Mouse (Mus musculus) hindbrain, embryonic 15.5 days (tissue): ENCODE measurements around the gene Hoxc6. TPM values are rescaled to one million over a fixed set of nuclear protein-coding genes. Genes with fewer than 3 reads are reported as not detected.

Source experiments
- ATAC-seq: fragments of 200-750 bp; cut with Nextera tagmentation; 2 replicates; pipeline ENCODE4 v1.8.0; 2017; ENCODE audit warnings: low read depth, moderate number of reproducible peaks, moderate TSS enrichment; ENCODE audit not compliant: low FRiP score
- H3K27ac ChIP-seq: fragments of 300-500 bp; sonication (generic); replicated peaks from 2 replicates; pipeline ENCODE4 v1.5.1; 2015; ENCODE audit warnings: mild to moderate bottlenecking, inconsistent platforms
- H3K27me3 ChIP-seq: fragments of 300-500 bp; sonication (generic); 2 replicates; pipeline ENCODE4 v1.6.1; 2015; ENCODE audit warnings: control low read depth, inconsistent platforms
- H3K36me3 ChIP-seq: fragments of 300-500 bp; sonication (generic); 2 replicates; pipeline ENCODE4 v1.6.1; 2015; ENCODE audit warnings: control low read depth, inconsistent platforms
- H3K4me1 ChIP-seq: fragments of 300-500 bp; sonication (generic); replicated peaks from 2 replicates; pipeline ENCODE4 v1.6.1; 2015; ENCODE audit warnings: control low read depth, inconsistent platforms
- H3K4me2 ChIP-seq: fragments of 300-500 bp; sonication (generic); 2 replicates; pipeline ENCODE4 v1.6.1; 2015; ENCODE audit warnings: moderate library complexity, mild to moderate bottlenecking, inconsistent platforms
- H3K4me3 ChIP-seq: fragments of 300-500 bp; sonication (generic); 2 replicates; pipeline ENCODE4 v1.5.1; 2015; ENCODE audit warnings: mild to moderate bottlenecking, inconsistent platforms
- H3K9ac ChIP-seq: fragments of 300-500 bp; sonication (generic); 2 replicates; pipeline ENCODE4 v1.6.1; 2015; ENCODE audit warnings: inconsistent platforms
- H3K9me3 ChIP-seq: fragments of 300-500 bp; sonication (generic); 2 replicates; pipeline ENCODE4 v1.6.1; 2016; ENCODE audit warnings: control low read depth, inconsistent platforms
- WGBS: fragments of 180-500 bp; shearing (Covaris S2); methylation state at CpG from one replicate; pipeline ENCODE4 v1.1.7; 2015; 5-methylcytosine and 5-hydroxymethylcytosine counted together
- polyA plus RNA-seq: library from polyadenylated mRNA; unstranded; fragments of >200 nt; fragmentation: Nextera tagmentation; extraction: Ambion mirVana; gene quantifications from 2 replicates; pipeline ENCODE4 v1.2.1, GENCODE M21; 2015

Hoxc6 gene
- polyA plus RNA-seq, 1 experiment from 2014 or later: 13.1 TPM

DNA sequence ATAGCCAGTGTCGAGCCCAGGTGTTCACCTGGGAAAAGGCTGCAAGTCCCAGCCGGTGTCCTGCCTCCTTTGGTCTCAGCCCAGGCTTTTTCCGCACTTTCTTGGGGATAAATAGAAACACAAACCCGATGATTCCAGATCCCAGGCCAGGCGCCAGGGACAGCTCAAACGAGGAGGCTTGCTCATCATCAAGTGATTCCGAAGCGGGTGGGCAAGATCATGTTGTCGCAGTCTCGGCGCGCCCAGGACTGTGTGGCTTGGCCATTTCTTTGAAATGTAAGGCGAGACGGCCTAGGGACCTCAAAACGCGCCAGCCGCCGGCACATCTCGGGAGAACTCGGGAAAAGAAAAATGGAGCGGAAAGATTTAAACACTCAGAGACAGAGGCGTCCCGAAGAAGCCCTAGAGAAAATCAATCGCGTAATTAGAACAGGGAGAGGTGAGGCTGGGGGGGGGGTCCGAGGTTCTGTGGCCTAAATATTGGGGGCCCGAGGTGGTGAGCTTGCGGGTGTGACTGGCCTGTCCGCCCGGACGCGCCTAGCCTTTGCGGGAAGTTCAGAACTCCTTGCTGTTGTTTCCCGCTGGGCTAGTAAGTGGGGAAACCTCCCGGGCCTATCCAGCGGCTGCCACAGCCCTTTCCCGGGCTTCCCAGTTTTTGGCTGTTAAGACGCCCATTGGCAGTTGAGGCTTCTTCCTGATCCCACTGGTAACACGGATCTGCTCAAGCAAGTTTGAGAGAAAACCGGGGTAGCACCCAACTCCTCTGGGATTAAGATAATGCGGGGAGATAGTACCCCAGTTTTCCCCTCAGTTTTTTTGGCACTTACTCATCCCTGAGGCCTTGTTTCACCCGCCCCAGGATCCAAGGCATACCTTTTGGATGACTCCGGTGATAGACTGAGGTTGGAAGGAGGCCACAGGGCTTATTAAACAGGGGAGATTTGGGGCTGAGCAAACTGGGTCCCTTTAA lies 29.5 kb downstream of the Hoxc6 start:
- no peaks in the 10 kb centered on the region for H3K9me3 ChIP-seq
- H3K36me3 ChIP-seq: no peaks in the 10 kb centered on the region
- H3K4me2 ChIP-seq: peak overlapping the region; percentile 46
- 3% methylated on average over 43 of the region's 43 CpGs for WGBS
- peaks cover 4% of the 10 kb centered on the region; the same call in 1 of the 2 replicates for H3K4me1 ChIP-seq
- H3K4me3 ChIP-seq: peak overlapping the region; percentile 20
- H3K27ac ChIP-seq: peak overlapping the region; percentile 69
- no peak for ATAC-seq
- 0 out of 2 replicates have a peak overlapping the region, but pooled peaks have one; percentile 23 for H3K9ac ChIP-seq
- peaks cover 74% of the 10 kb centered on the region for H3K27me3 ChIP-seq

DNA sequence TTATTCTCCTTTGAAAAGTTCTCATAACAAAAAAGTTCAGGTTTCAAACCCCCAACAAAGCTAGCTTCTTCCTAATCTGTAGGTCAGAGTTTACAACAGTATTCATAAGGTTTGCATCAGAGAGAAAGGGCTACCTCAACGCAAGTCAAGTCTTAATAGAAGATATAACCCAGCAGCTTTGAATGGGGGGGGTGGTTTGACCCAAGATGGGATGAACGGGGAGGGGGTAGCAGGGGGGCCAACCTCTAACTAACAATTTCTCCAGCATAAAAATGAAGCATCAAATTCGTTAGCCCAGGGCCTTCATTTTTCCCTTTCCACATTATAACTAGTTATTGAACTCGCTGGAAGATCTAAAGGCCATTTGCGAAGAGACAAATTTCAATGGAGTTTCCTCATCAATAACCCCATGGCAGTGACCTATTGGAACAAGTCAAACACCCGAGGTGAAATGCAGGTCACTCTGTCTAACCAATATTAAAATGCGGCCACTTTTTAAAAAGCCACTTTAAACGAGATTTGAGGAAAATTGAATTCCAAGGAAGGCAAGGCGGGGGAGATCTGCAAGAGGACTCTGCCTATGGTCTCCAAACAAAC lies 31.0 kb downstream of the Hoxc6 start:
- WGBS: 14% methylated on average over 9 of the region's 9 CpGs
- no peaks in the 10 kb centered on the region for H3K36me3 ChIP-seq
- no peak for ATAC-seq
- peaks cover 7% of the 10 kb centered on the region for H3K4me1 ChIP-seq
- H3K27ac ChIP-seq: peak overlapping the region; percentile 69
- peaks cover 70% of the 10 kb centered on the region for H3K27me3 ChIP-seq
- no peaks in the 10 kb centered on the region for H3K9me3 ChIP-seq
- peak overlapping the region; percentile 2; the same call in 1 of the 2 replicates for H3K4me2 ChIP-seq
- no peak overlapping the region for H3K9ac ChIP-seq
- no peak overlapping the region for H3K4me3 ChIP-seq

DNA sequence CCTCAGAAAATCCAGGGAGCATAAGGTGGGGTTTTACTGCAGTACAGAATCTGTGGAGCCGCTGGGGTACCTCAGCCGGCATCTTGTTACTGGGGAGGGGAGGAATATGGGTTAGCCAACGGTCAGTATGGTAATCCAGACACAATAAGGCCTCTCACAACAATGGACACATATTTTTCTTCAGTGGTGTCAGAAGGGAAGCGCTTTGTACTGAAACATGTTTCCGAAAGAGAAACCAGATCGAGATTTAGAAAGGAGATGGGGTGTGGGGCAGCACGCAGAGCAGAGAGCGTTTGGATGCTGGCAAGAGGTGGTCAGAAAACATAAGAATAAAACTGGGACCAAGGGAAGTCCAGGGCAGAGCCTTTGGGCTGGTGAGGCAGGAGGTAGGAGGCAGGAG lies 32.1 kb downstream of the Hoxc6 start:
- peak overlapping the region; percentile 12; the same call in 1 of the 2 replicates for H3K4me3 ChIP-seq
- H3K36me3 ChIP-seq: no peaks in the 10 kb centered on the region
- peak overlapping the region; percentile 69 for H3K27ac ChIP-seq
- no peak for ATAC-seq
- no peaks in the 10 kb centered on the region for H3K9me3 ChIP-seq
- WGBS: 4% methylated on average over 8 of the region's 8 CpGs
- H3K4me1 ChIP-seq: peaks cover 10% of the 10 kb centered on the region
- H3K4me2 ChIP-seq: peak overlapping the region; percentile 35
- H3K27me3 ChIP-seq: peaks cover 61% of the 10 kb centered on the region
- 0 out of 2 replicates have a peak overlapping the region, but pooled peaks have one; percentile 10 for H3K9ac ChIP-seq

- Histone ChIP-seq H3K27ac (peak overlapping the region; percentile 79), H3K4me2 (peak overlapping the region; percentile 41), H3K4me1 (peaks cover 10% of the 10 kb centered on the region), H3K9ac (peak overlapping the region; percentile 13; the same call in 1 of the 2 replicates), H3K4me3 (peak overlapping the region; percentile 20; the same call in 1 of the 2 replicates), H3K27me3 (peaks cover 69% of the 10 kb centered on the region), H3K9me3 (no peaks in the 10 kb centered on the region), H3K36me3 (no peaks in the 10 kb centered on the region)
- ATAC-seq: no peak
- 0% methylated on average over 2 of the region's 3 CpGs for WGBS
These were observed 34.1 kb downstream of the Hoxc6 start for GRCm38 (mm10) chr15:103032167-103032566.

- H3K27ac ChIP-seq: peak overlapping the region; percentile 79
- peaks cover 6% of the 10 kb centered on the region for H3K4me1 ChIP-seq
- H3K9ac ChIP-seq: peak overlapping the region; percentile 13; the same call in 1 of the 2 replicates
- peaks cover 72% of the 10 kb centered on the region for H3K27me3 ChIP-seq
- H3K36me3 ChIP-seq: no peaks in the 10 kb centered on the region
- peak overlapping the region; percentile 41 for H3K4me2 ChIP-seq
- 1% methylated on average over 26 of the region's 26 CpGs for WGBS
- ATAC-seq: no peak
- peak overlapping the region; percentile 20 for H3K4me3 ChIP-seq
- H3K9me3 ChIP-seq: no peaks in the 10 kb centered on the region
These were observed 34.9 kb downstream of the Hoxc6 start for GRCm38 (mm10) chr15:103032646-103033575.

DNA sequence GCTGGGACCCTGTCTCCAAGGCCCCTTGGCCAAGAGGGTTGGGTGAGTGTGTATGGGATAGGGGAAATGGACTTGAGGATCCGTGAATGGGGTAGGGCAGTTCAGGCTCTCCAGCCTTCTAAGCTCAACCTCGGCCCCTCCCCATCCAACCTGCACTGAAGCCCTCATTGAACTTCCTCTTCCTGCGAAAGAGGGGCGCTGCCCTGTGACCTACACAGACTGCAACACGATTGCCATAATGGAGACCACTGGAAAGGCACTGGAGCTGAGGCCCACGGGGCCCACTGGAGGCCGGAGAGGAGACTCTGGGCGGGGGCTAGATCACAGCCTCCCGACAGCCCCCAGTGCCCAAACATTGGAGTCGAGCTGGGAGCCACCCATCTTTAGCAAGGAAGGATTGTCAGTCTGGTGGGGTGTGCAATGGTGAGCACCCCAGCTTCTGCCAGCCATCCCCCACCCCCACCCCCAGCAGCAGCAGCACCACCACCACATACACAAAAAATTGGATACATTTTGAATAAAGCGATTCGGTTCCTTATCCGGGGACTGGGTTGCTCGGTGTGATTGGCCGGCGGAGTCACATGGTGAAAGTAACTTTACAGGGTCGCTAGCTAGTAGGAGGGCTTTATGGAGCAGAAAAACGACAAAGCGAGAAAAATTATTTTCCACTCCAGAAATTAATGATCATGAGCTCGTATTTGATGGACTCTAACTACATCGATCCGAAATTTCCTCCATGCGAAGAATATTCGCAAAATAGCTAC lies 36.2 kb downstream of the Hoxc6 start:
- Histone ChIP-seq H3K9ac (peak overlapping the region; percentile 56), H3K9me3 (no peaks in the 10 kb centered on the region), H3K36me3 (no peaks in the 10 kb centered on the region), H3K27ac (peak overlapping the region; percentile 87), H3K4me3 (peak overlapping the region; percentile 47), H3K4me2 (peak overlapping the region; percentile 56), H3K27me3 (peaks cover 71% of the 10 kb centered on the region), H3K4me1 (peaks cover 6% of the 10 kb centered on the region)
- under 1% methylated on average over 24 of the region's 24 CpGs for WGBS
- ATAC-seq: peak; percentile 75

DNA sequence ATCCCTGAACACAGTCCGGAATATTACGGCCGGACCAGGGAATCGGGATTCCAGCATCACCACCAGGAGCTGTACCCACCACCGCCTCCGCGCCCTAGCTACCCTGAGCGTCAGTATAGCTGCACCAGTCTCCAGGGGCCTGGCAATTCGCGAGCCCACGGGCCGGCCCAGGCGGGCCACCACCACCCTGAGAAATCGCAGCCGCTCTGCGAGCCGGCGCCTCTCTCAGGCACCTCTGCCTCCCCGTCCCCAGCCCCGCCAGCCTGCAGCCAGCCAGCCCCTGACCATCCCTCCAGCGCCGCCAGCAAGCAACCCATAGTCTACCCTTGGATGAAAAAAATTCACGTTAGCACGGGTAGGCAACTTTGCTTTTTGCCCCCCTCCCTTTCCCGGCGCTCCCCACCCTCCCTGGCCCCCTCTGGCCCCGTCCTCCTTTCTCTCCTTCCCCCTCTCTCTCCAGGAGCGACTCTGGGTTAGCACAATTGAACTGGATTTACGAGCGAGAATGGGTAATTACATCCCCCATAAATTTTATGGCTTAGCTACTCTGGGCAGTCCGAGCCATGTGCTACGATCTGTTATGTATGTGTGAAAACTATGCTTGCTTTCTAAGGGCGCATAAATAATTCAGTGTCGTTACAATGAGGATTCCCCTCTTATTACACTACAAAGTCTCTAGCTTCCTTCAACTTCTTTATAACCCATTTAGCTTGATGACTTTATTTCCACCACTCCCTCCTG lies 36.9 kb downstream of the Hoxc6 start:
- Histone ChIP-seq H3K27ac (peak overlapping the region; percentile 87), H3K4me3 (peak overlapping the region; percentile 47), H3K36me3 (no peaks in the 10 kb centered on the region), H3K4me1 (peaks cover 7% of the 10 kb centered on the region), H3K4me2 (peak overlapping the region; percentile 56), H3K27me3 (peaks cover 75% of the 10 kb centered on the region), H3K9me3 (no peaks in the 10 kb centered on the region), H3K9ac (peak overlapping the region; percentile 56)
- peak; percentile 67; the same call in 1 of the 2 replicates for ATAC-seq
- WGBS: under 1% methylated on average over 33 of the region's 34 CpGs

- Histone ChIP-seq H3K27me3 (peaks cover 77% of the 10 kb centered on the region), H3K27ac (peak overlapping the region; percentile 87), H3K9me3 (no peaks in the 10 kb centered on the region), H3K9ac (peak overlapping the region; percentile 56), H3K36me3 (no peaks in the 10 kb centered on the region), H3K4me1 (peaks cover 11% of the 10 kb centered on the region), H3K4me3 (peak overlapping the region; percentile 47), H3K4me2 (peak overlapping the region; percentile 56)
- WGBS: under 1% methylated on average over 14 of the region's 14 CpGs
- 0 out of 2 replicates have a peak, but pooled peaks have one; percentile 6 for ATAC-seq
These were observed 37.5 kb downstream of the Hoxc6 start for GRCm38 (mm10) chr15:103035548-103035881.

- H3K4me3 ChIP-seq: peak overlapping the region; percentile 47
- H3K9ac ChIP-seq: 0 out of 2 replicates have a peak overlapping the region, but pooled peaks have one; percentile 56
- peaks cover 76% of the 10 kb centered on the region for H3K27me3 ChIP-seq
- no peak for ATAC-seq
- H3K4me1 ChIP-seq: peaks cover 15% of the 10 kb centered on the region
- H3K9me3 ChIP-seq: no peaks in the 10 kb centered on the region
- H3K27ac ChIP-seq: peak overlapping the region; percentile 87
- peak overlapping the region; percentile 56 for H3K4me2 ChIP-seq
- WGBS: 15% methylated on average over 1 of the region's 1 CpGs
- no peaks in the 10 kb centered on the region for H3K36me3 ChIP-seq
These were observed 39.5 kb downstream of the Hoxc6 start for GRCm38 (mm10) chr15:103037579-103037978.
